Mouse (Mus musculus) brain, embryonic 14.5 days (tissue): ENCODE data around the gene 4930564D02Rik.

ENCODE experiments used
- CTCF ChIP-seq: fragments of 200-500 bp; IDR thresholded peaks from 2 replicates; pipeline ENCODE4 v1.5.1; 2012; ENCODE audit warnings: inconsistent platforms, mild to moderate bottlenecking, moderate library complexity, borderline replicate concordance; ENCODE audit not compliant: insufficient read depth, insufficient read length; ENCODE audit errors: extremely low read depth
- POLR2A ChIP-seq: fragments of 200-500 bp; IDR thresholded peaks from 2 replicates; pipeline ENCODE4 v1.6.1; 2012; ENCODE audit warnings: mild to moderate bottlenecking, inconsistent platforms, borderline replicate concordance; ENCODE audit not compliant: poor library complexity, insufficient read depth, insufficient read length, severe bottlenecking; ENCODE audit errors: extremely low read depth

DNA sequence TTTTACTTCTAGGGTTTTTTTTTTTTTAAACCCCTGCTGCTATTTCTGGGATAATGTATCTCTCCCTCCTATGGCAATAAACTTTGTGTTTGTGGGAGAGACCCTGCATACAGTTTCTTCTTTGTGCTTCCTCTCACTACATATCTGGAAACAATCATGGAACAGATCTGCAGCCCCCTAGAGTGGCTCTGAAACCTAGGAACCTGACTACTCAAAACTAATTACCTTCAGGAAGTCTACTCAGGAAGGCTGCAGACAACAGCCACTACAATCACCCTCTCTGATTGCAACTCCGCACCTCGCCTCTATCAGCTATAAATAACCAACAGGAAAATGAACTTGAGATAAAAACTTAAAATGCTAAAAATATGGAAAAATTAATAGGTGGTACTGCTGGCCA, 15.5 kb upstream of the 4930564D02Rik start:
- no peak for TF ChIP-seq POLR2A
- TF ChIP-seq CTCF, result no peak
